Mouse (Mus musculus): ENCODE data around the gene Gm10638. TPM values are rescaled to one million over a fixed set of nuclear protein-coding genes. Genes with fewer than 3 reads are reported as not detected.

Gene Gm10638
- polyA plus RNA-seq, 1 experiment: not detected

GRCm38 (mm10) chr8:86742605-86743345 is 2.7 kb upstream of the Gm10638 start:
- no peak overlapping the region for H3K4me3 ChIP-seq (replicated peaks; ENCODE audit: control insufficient read depth, low read depth, low read length)
- WGBS: 69% methylated on average over 7 of the region's 7 CpGs
- TF ChIP-seq CTCF (IDR thresholded peaks at IDR 0.05; ENCODE audit: control insufficient read depth, insufficient read depth, low read length) (no peak), POLR2A (IDR thresholded peaks at IDR 0.05; ENCODE audit: borderline replicate concordance, control insufficient read depth, low read depth, low read length) (no peak)
- H3K27ac ChIP-seq (ENCODE audit: control insufficient read depth, insufficient read depth, low read depth, low read length, poor library complexity): no peak overlapping the region
- H3K4me1 ChIP-seq (ENCODE audit: control insufficient read depth, insufficient read depth, low read length): no peaks in the 10 kb centered on the region; the same call in 1 of the 2 replicates

GRCm38 (mm10) chr8:86744313-86745220 is 932 bp upstream of the Gm10638 start:
- TF ChIP-seq CTCF (IDR thresholded peaks at IDR 0.05; ENCODE audit: control insufficient read depth, insufficient read depth, low read length): no peak
- no peak for TF ChIP-seq POLR2A (IDR thresholded peaks at IDR 0.05; ENCODE audit: borderline replicate concordance, control insufficient read depth, low read depth, low read length)
- Histone ChIP-seq H3K4me1 (ENCODE audit: control insufficient read depth, insufficient read depth, low read length) (no peaks in the 10 kb centered on the region; the same call in 1 of the 2 replicates), H3K4me3 (replicated peaks; ENCODE audit: control insufficient read depth, low read depth, low read length) (peak overlapping the region; percentile 66), H3K27ac (ENCODE audit: control insufficient read depth, insufficient read depth, low read depth, low read length, poor library complexity) (no peak overlapping the region)
- WGBS: 34% methylated on average over 18 of the region's 18 CpGs

GRCm38 (mm10) chr8:86745935-86746441 is 489 bp downstream of the Gm10638 start:
- H3K4me1 ChIP-seq (ENCODE audit: control insufficient read depth, insufficient read depth, low read length): no peaks in the 10 kb centered on the region; the same call in 1 of the 2 replicates
- peak overlapping the region; percentile 93 for H3K27ac ChIP-seq (ENCODE audit: control insufficient read depth, insufficient read depth, low read depth, low read length, poor library complexity)
- H3K4me3 ChIP-seq (replicated peaks; ENCODE audit: control insufficient read depth, low read depth, low read length): peak overlapping the region; percentile 78
- 2% methylated on average over 69 of the region's 70 CpGs for WGBS
- no peak for TF ChIP-seq CTCF (IDR thresholded peaks at IDR 0.05; ENCODE audit: control insufficient read depth, insufficient read depth, low read length)
- TF ChIP-seq POLR2A (IDR thresholded peaks at IDR 0.05; ENCODE audit: borderline replicate concordance, control insufficient read depth, low read depth, low read length): 0 out of 2 replicates have a peak, but pooled peaks have one; percentile 38

GRCm38 (mm10) chr8:86746511-86746910 is 1.0 kb downstream of the Gm10638 start:
- H3K27ac ChIP-seq (ENCODE audit: control insufficient read depth, insufficient read depth, low read depth, low read length, poor library complexity): no peak overlapping the region
- WGBS: 4% methylated on average over 11 of the region's 11 CpGs
- TF ChIP-seq CTCF (IDR thresholded peaks at IDR 0.05; ENCODE audit: control insufficient read depth, insufficient read depth, low read length) (no peak), POLR2A (IDR thresholded peaks at IDR 0.05; ENCODE audit: borderline replicate concordance, control insufficient read depth, low read depth, low read length) (no peak)
- H3K4me1 ChIP-seq (ENCODE audit: control insufficient read depth, insufficient read depth, low read length): no peaks in the 10 kb centered on the region; the same call in 1 of the 2 replicates
- H3K4me3 ChIP-seq (replicated peaks; ENCODE audit: control insufficient read depth, low read depth, low read length): peak overlapping the region; percentile 78

- Histone ChIP-seq H3K27ac (ENCODE audit: control insufficient read depth, insufficient read depth, low read depth, low read length, poor library complexity) (no peak overlapping the region), H3K4me3 (replicated peaks; ENCODE audit: control insufficient read depth, low read depth, low read length) (no peak overlapping the region), H3K4me1 (ENCODE audit: control insufficient read depth, insufficient read depth, low read length) (no peaks in the 10 kb centered on the region)
- WGBS: 77% methylated on average over 2 of the region's 2 CpGs
- TF ChIP-seq CTCF (IDR thresholded peaks at IDR 0.05; ENCODE audit: control insufficient read depth, insufficient read depth, low read length) (no peak), POLR2A (IDR thresholded peaks at IDR 0.05; ENCODE audit: borderline replicate concordance, control insufficient read depth, low read depth, low read length) (no peak)
These were observed 4.3 kb downstream of the Gm10638 start for GRCm38 (mm10) chr8:86749842-86750241.

DNA sequence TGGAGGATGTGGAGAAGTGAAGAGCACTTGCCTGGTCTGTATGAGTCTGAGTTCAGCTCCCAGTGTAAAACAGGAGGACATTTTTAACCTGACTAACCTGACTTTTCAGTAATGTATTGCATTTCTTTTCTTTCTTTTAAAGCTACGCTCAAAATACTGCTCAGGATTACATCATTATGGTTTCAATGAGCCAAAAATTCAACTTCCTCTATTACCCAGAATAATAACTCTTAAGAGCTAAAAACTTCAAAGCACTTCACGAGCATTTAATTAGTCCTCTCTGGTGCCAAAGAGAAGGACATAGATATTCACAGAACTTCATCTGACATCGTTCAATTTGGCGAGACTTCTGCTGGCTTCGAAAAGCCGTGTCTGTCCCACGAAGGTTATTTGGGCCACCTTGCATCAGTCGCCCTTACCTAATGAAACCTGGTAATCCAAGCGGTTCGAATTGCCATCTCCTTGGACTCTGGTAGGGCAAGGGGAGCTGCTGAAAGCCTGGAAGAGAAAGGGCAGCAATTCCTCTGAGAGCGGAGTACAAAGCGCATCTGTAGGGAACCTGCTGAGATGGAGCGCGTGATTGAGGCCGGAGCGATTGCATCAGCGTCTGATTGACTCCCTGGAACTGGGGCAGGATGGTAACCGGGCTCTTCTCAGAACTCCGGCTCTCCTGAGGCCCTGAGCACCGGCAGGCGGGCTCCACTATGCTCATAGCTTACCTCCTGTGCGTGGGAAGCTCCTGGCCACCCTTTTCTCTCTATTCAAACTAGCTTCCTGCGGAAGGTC is 11.6 kb downstream of the Gm10638 start:
- no peak overlapping the region for H3K4me3 ChIP-seq (replicated peaks; ENCODE audit: control insufficient read depth, low read depth, low read length)
- peaks cover 2% of the 10 kb centered on the region; the same call in 1 of the 2 replicates for H3K4me1 ChIP-seq (ENCODE audit: control insufficient read depth, insufficient read depth, low read length)
- TF ChIP-seq POLR2A (IDR thresholded peaks at IDR 0.05; ENCODE audit: borderline replicate concordance, control insufficient read depth, low read depth, low read length) (no peak), CTCF (IDR thresholded peaks at IDR 0.05; ENCODE audit: control insufficient read depth, insufficient read depth, low read length) (no peak)
- no peak overlapping the region for H3K27ac ChIP-seq (ENCODE audit: control insufficient read depth, insufficient read depth, low read depth, low read length, poor library complexity)
- 34% methylated on average over 23 of the region's 23 CpGs for WGBS

DNA sequence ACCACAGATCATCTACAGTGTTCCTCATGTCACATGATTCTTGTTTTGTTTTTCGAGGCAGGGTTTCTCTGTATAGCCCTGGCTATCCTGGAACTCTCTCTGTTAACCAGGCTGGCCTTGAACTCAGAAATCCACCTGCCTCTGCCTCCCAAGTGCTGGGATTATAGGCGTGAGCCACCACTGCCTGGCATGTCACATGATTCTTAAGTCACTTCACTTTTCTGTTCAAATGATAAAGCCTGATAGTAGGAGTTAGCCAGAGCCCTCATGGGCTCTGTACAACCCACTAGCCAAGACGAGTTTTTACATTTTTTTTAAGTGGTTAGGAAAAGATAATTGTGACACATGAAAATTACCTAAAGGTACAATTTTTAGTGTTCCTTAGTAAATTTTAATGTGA is 13.2 kb downstream of the Gm10638 start:
- no peak overlapping the region for H3K4me3 ChIP-seq (replicated peaks; ENCODE audit: control insufficient read depth, low read depth, low read length)
- no peak overlapping the region for H3K27ac ChIP-seq (ENCODE audit: control insufficient read depth, insufficient read depth, low read depth, low read length, poor library complexity)
- TF ChIP-seq CTCF (IDR thresholded peaks at IDR 0.05; ENCODE audit: control insufficient read depth, insufficient read depth, low read length): no peak
- no peak for TF ChIP-seq POLR2A (IDR thresholded peaks at IDR 0.05; ENCODE audit: borderline replicate concordance, control insufficient read depth, low read depth, low read length)
- 61% methylated on average over 3 of the region's 3 CpGs for WGBS
- H3K4me1 ChIP-seq (ENCODE audit: control insufficient read depth, insufficient read depth, low read length): peaks cover 2% of the 10 kb centered on the region; the same call in 1 of the 2 replicates

Measured in bone marrow, adult 2 months (tissue).